Mouse (Mus musculus) hindbrain, embryonic 11.5 days (tissue): ENCODE results near the gene Washc3. TPM values are rescaled to one million over a fixed set of nuclear protein-coding genes. Genes with fewer than 3 reads are reported as not detected.

ENCODE experiments used
- ATAC-seq: fragments of 200-750 bp; cut with Nextera tagmentation; 2 replicates; pipeline ENCODE4 v1.8.0; 2017; ENCODE audit warnings: mild to moderate bottlenecking, moderate TSS enrichment, moderate library complexity; ENCODE audit not compliant: low FRiP score
- DNase-seq: peaks from one replicate; pipeline ENCODE4 v3.0.0-alpha.2; 2015; ENCODE audit warnings: low spot score
- H3K27ac ChIP-seq: fragments of 300-500 bp; sonication (generic); 2 replicates; pipeline ENCODE4 v1.5.1; 2014; ENCODE audit warnings: mild to moderate bottlenecking, low read depth, low read length
- H3K27me3 ChIP-seq: fragments of 300-500 bp; sonication (generic); 2 replicates; pipeline ENCODE4 v1.6.1; 2014; ENCODE audit warnings: mild to moderate bottlenecking, low read length, moderate library complexity, mixed read lengths; ENCODE audit not compliant: control insufficient read depth, insufficient read depth
- H3K36me3 ChIP-seq: fragments of 300-500 bp; sonication (generic); 2 replicates; pipeline ENCODE4 v1.6.1; 2014; ENCODE audit warnings: mild to moderate bottlenecking, low read length, moderate library complexity, mixed read lengths; ENCODE audit not compliant: control insufficient read depth, insufficient read depth
- H3K4me1 ChIP-seq: fragments of 300-500 bp; sonication (generic); replicated peaks from 2 replicates; pipeline ENCODE4 v1.6.1; 2014; ENCODE audit warnings: low read length, mixed read lengths; ENCODE audit not compliant: control insufficient read depth, insufficient read depth
- H3K4me2 ChIP-seq: fragments of 300-500 bp; sonication (generic); replicated peaks from 2 replicates; pipeline ENCODE4 v1.6.1; 2014; ENCODE audit warnings: mild to moderate bottlenecking, low read depth, low read length
- H3K4me3 ChIP-seq: fragments of 300-500 bp; sonication (generic); 2 replicates; pipeline ENCODE4 v1.5.1; 2014; ENCODE audit warnings: low read depth, low read length
- H3K9ac ChIP-seq: fragments of 300-500 bp; sonication (generic); 2 replicates; pipeline ENCODE4 v1.6.1; 2014; ENCODE audit warnings: low read depth, low read length
- H3K9me3 ChIP-seq: fragments of 300-500 bp; sonication (generic); 2 replicates; pipeline ENCODE4 v1.6.1; 2016; ENCODE audit warnings: low read length; ENCODE audit not compliant: control insufficient read depth
- WGBS: fragments of 180-500 bp; shearing (Covaris S2); extraction: QIAGEN DNeasy Blood & Tissue Kit; methylation state at CpG from one replicate; pipeline ENCODE4 v1.1.7; 2014; 5-methylcytosine and 5-hydroxymethylcytosine counted together
- polyA plus RNA-seq: library from polyadenylated mRNA; unstranded; fragments of >200 nt; fragmentation: Nextera tagmentation; extraction: Ambion mirVana; gene quantifications from 2 replicates; pipeline ENCODE4 v1.2.1, GENCODE M21; 2014

The Washc3 gene
- 46.0 and 46.1 TPM in 2 replicates for polyA plus RNA-seq

- no peaks in the 10 kb centered on the region for H3K36me3 ChIP-seq
- H3K27me3 ChIP-seq: no peaks in the 10 kb centered on the region
- ATAC-seq (peak; percentile 99), DNase-seq (peak; percentile 94)
- H3K9ac ChIP-seq: peak within 1 kb of the TSS; percentile 78
- no peaks in the 10 kb centered on the region for H3K9me3 ChIP-seq
- 4% methylated on average over 23 of the region's 23 CpGs for WGBS
- peak within 1 kb of the TSS; percentile 55 for H3K4me2 ChIP-seq
- H3K4me3 ChIP-seq: peak within 1 kb of the TSS; percentile 58
- no peaks in the 10 kb centered on the region for H3K4me1 ChIP-seq
- peak within 1 kb of the TSS; percentile 70; the same call in 1 of the 2 replicates for H3K27ac ChIP-seq
These were observed at the start of gene Washc3 for GRCm38 (mm10) chr10:88200951-88201638. Gene Washc3, plus strand, starts transcription at chr10:88201093.

GRCm38 (mm10) chr10:88151658-88152057 is 49.2 kb upstream of the Washc3 start:
- 91% methylated on average over 6 of the region's 6 CpGs for WGBS

GRCm38 (mm10) chr10:88162096-88162495 is 38.8 kb upstream of the Washc3 start:
- H3K4me2 ChIP-seq: no peak overlapping the region
- no peak overlapping the region for H3K27ac ChIP-seq
- ATAC-seq (no peak), DNase-seq (no peak)
- H3K4me3 ChIP-seq: no peak overlapping the region
- H3K9me3 ChIP-seq: no peaks in the 10 kb centered on the region
- 93% methylated on average over 2 of the region's 2 CpGs for WGBS
- H3K27me3 ChIP-seq: no peaks in the 10 kb centered on the region
- H3K36me3 ChIP-seq: 0 out of 2 replicates have a peak, but pooled peaks cover 2% of the 10 kb centered on the region
- no peaks in the 10 kb centered on the region for H3K4me1 ChIP-seq
- no peak overlapping the region for H3K9ac ChIP-seq

More at GRCm38 (mm10) chr10:88151658-88152057, 49.2 kb upstream of the Washc3 start:
- DNase-seq: no peak
- Histone ChIP-seq H3K4me2 (no peak overlapping the region), H3K27ac (no peak overlapping the region), H3K36me3 (0 out of 2 replicates have a peak, but pooled peaks cover 4% of the 10 kb centered on the region), H3K9me3 (no peaks in the 10 kb centered on the region), H3K9ac (no peak overlapping the region), H3K4me3 (no peak overlapping the region), H3K4me1 (no peaks in the 10 kb centered on the region; the same call in 1 of the 2 replicates), H3K27me3 (no peaks in the 10 kb centered on the region)
- ATAC-seq: no peak

- no peak for DNase-seq
- Histone ChIP-seq H3K27ac (no peak overlapping the region), H3K4me1 (no peaks in the 10 kb centered on the region), H3K4me2 (no peak overlapping the region), H3K9ac (no peak overlapping the region), H3K9me3 (no peaks in the 10 kb centered on the region), H3K36me3 (0 out of 2 replicates have a peak, but pooled peaks cover 2% of the 10 kb centered on the region), H3K4me3 (no peak overlapping the region), H3K27me3 (no peaks in the 10 kb centered on the region)
- WGBS: 90% methylated on average over 5 of the region's 5 CpGs
- no peak for ATAC-seq
These were observed 38.2 kb upstream of the Washc3 start for GRCm38 (mm10) chr10:88162676-88163075.

- no peaks in the 10 kb centered on the region for H3K4me1 ChIP-seq
- no peak overlapping the region for H3K27ac ChIP-seq
- H3K27me3 ChIP-seq: no peaks in the 10 kb centered on the region
- H3K9me3 ChIP-seq: no peaks in the 10 kb centered on the region
- no peak overlapping the region for H3K4me2 ChIP-seq
- no peak for ATAC-seq
- DNase-seq: no peak
- H3K9ac ChIP-seq: no peak overlapping the region
- WGBS: 96% methylated on average over 3 of the region's 3 CpGs
- no peak overlapping the region for H3K4me3 ChIP-seq
- no peaks in the 10 kb centered on the region for H3K36me3 ChIP-seq
These were observed 34.7 kb upstream of the Washc3 start for GRCm38 (mm10) chr10:88166158-88166557.

- no peak for DNase-seq
- no peak for ATAC-seq
- no peak overlapping the region for H3K27ac ChIP-seq
- no peaks in the 10 kb centered on the region for H3K36me3 ChIP-seq
- no peaks in the 10 kb centered on the region for H3K9me3 ChIP-seq
- H3K4me2 ChIP-seq: no peak overlapping the region
- H3K4me3 ChIP-seq: no peak overlapping the region
- WGBS: 85% methylated on average over 7 of the region's 7 CpGs
- H3K9ac ChIP-seq: no peak overlapping the region
- no peaks in the 10 kb centered on the region for H3K4me1 ChIP-seq
- H3K27me3 ChIP-seq: no peaks in the 10 kb centered on the region
These were observed 33.3 kb upstream of the Washc3 start for GRCm38 (mm10) chr10:88167438-88168077.

GRCm38 (mm10) chr10:88200541-88200940 is 352 bp upstream of the Washc3 start:
- WGBS: 19% methylated on average over 4 of the region's 4 CpGs
- H3K27ac ChIP-seq: no peak overlapping the region
- H3K36me3 ChIP-seq: no peaks in the 10 kb centered on the region
- no peaks in the 10 kb centered on the region for H3K9me3 ChIP-seq
- ATAC-seq (peak; percentile 73), DNase-seq (peak; percentile 5)
- no peaks in the 10 kb centered on the region for H3K4me1 ChIP-seq
- H3K27me3 ChIP-seq: no peaks in the 10 kb centered on the region
- H3K9ac ChIP-seq: no peak overlapping the region
- H3K4me3 ChIP-seq: no peak overlapping the region; the same call in 1 of the 2 replicates
- H3K4me2 ChIP-seq: peak overlapping the region; percentile 26

- Histone ChIP-seq H3K9me3 (no peaks in the 10 kb centered on the region), H3K4me1 (no peaks in the 10 kb centered on the region), H3K36me3 (no peaks in the 10 kb centered on the region), H3K4me2 (peak overlapping the region; percentile 55), H3K9ac (peak overlapping the region; percentile 16; the same call in 1 of the 2 replicates), H3K4me3 (peak overlapping the region; percentile 58), H3K27me3 (no peaks in the 10 kb centered on the region), H3K27ac (no peak overlapping the region)
- no peak for ATAC-seq
- DNase-seq: no peak
- WGBS: 76% methylated on average over 13 of the region's 13 CpGs
These were observed 757 bp downstream of the Washc3 start for GRCm38 (mm10) chr10:88201650-88202049.
